Mouse (Mus musculus) lung, adult 2 months (tissue): ENCODE results near the gene Crp. TPM values are rescaled to one million over a fixed set of nuclear protein-coding genes. Genes with fewer than 3 reads are reported as not detected.

Experiments
- DNase-seq: peaks from one replicate; pipeline ENCODE4 v3.0.0; 2022
- H3K4me1 ChIP-seq: fragments of 200-500 bp; 2 replicates; pipeline ENCODE4 v1.6.1; 2011; ENCODE audit warnings: low read length; ENCODE audit not compliant: control insufficient read depth, insufficient read depth
- H3K4me3 ChIP-seq: fragments of 200-500 bp; replicated peaks from 2 replicates; pipeline ENCODE3; 2011; ENCODE audit warnings: low read depth, mild to moderate bottlenecking, control low read depth, low read length; ENCODE audit errors: extremely low read depth
- CTCF ChIP-seq: fragments of 200-500 bp; IDR thresholded peaks from 2 replicates; pipeline ENCODE4 v1.5.1; 2011; ENCODE audit warnings: mild to moderate bottlenecking, low read length, control low read depth; ENCODE audit not compliant: insufficient read depth
- POLR2A ChIP-seq: fragments of 200-500 bp; IDR thresholded peaks from 2 replicates; pipeline ENCODE4 v1.6.1; 2011; ENCODE audit warnings: low read depth, mild to moderate bottlenecking, control low read depth, low read length, borderline replicate concordance; ENCODE audit errors: extremely low read depth
- WGBS: fragments of 180-500 bp; shearing (Covaris S2); methylation state at CpG from one replicate; pipeline ENCODE4 v1.1.7; 2018; 5-methylcytosine and 5-hydroxymethylcytosine counted together
- polyA plus RNA-seq: library from polyadenylated mRNA; depleted of rRNA; stranded (reverse); fragments of >200 nt; gene quantifications from 2 replicates; pipeline ENCODE4 v1.2.3, GENCODE M21; 2012

The Crp gene
- polyA plus RNA-seq, 1 experiment, result not detected

GRCm38 (mm10) chr1:172704769-172705168, 6.9 kb downstream of the Crp start:
- 51% methylated on average over 4 of the region's 4 CpGs for WGBS
- TF ChIP-seq POLR2A, result no peak
- no peak for TF ChIP-seq CTCF
- no peaks in the 10 kb centered on the region for H3K4me1 ChIP-seq
- H3K4me3 ChIP-seq, result no peak overlapping the region
- DNase-seq, result no peak

- no peak for TF ChIP-seq CTCF
- TF ChIP-seq POLR2A, result no peak
- no peaks in the 10 kb centered on the region; the same call in 1 of the 2 replicates for H3K4me1 ChIP-seq
- DNase-seq, result no peak
- WGBS, result 94% methylated on average over 4 of the region's 4 CpGs
- no peak overlapping the region for H3K4me3 ChIP-seq
Measured at GRCm38 (mm10) chr1:172706243-172706642, 8.4 kb downstream of the Crp start.

GRCm38 (mm10) chr1:172709788-172710350, 12.0 kb downstream of the Crp start:
- TF ChIP-seq POLR2A, result no peak
- no peak for TF ChIP-seq CTCF
- no peak for DNase-seq
- 82% methylated on average over 3 of the region's 3 CpGs for WGBS
- no peaks in the 10 kb centered on the region; the same call in 1 of the 2 replicates for H3K4me1 ChIP-seq
- H3K4me3 ChIP-seq, result no peak overlapping the region

GRCm38 (mm10) chr1:172711396-172711795, 13.5 kb downstream of the Crp start:
- 19% methylated on average over 2 of the region's 2 CpGs for WGBS
- TF ChIP-seq CTCF (no peak), POLR2A (no peak)
- no peak for DNase-seq
- Histone ChIP-seq H3K4me1 (no peaks in the 10 kb centered on the region; the same call in 1 of the 2 replicates), H3K4me3 (no peak overlapping the region)

GRCm38 (mm10) chr1:172711962-172712361, 14.1 kb downstream of the Crp start:
- no peaks in the 10 kb centered on the region; the same call in 1 of the 2 replicates for H3K4me1 ChIP-seq
- TF ChIP-seq POLR2A (no peak), CTCF (no peak)
- 43% methylated on average over 4 of the region's 4 CpGs for WGBS
- no peak for DNase-seq
- H3K4me3 ChIP-seq, result no peak overlapping the region

- Histone ChIP-seq H3K4me1 (no peaks in the 10 kb centered on the region), H3K4me3 (no peak overlapping the region)
- TF ChIP-seq POLR2A, result no peak
- no peak for TF ChIP-seq CTCF
- DNase-seq, result no peak
- WGBS, result 72% methylated on average over 3 of the region's 3 CpGs
Measured at GRCm38 (mm10) chr1:172751241-172751640, 53.4 kb downstream of the Crp start.

- no peak overlapping the region for H3K4me3 ChIP-seq
- no peaks in the 10 kb centered on the region for H3K4me1 ChIP-seq
- 68% methylated on average over 7 of the region's 7 CpGs for WGBS
- no peak for DNase-seq
- no peak for TF ChIP-seq CTCF
- no peak for TF ChIP-seq POLR2A
Measured at GRCm38 (mm10) chr1:172755151-172755550, 57.3 kb downstream of the Crp start.

GRCm38 (mm10) chr1:172759525-172759924, 61.7 kb downstream of the Crp start:
- no peak for TF ChIP-seq CTCF
- TF ChIP-seq POLR2A, result no peak
- H3K4me1 ChIP-seq, result no peaks in the 10 kb centered on the region
- H3K4me3 ChIP-seq, result no peak overlapping the region
- DNase-seq, result no peak
- 79% methylated on average over 1 of the region's 1 CpGs for WGBS

- no peak for DNase-seq
- no peak for TF ChIP-seq CTCF
- TF ChIP-seq POLR2A, result no peak
- Histone ChIP-seq H3K4me1 (no peaks in the 10 kb centered on the region), H3K4me3 (no peak overlapping the region)
- 91% methylated on average over 5 of the region's 5 CpGs for WGBS
Measured at GRCm38 (mm10) chr1:172779195-172779594, 81.3 kb downstream of the Crp start.

GRCm38 (mm10) chr1:172785322-172785721, 87.5 kb downstream of the Crp start:
- 67% methylated on average over 2 of the region's 2 CpGs for WGBS
- no peak overlapping the region for H3K4me3 ChIP-seq
- DNase-seq, result no peak
- TF ChIP-seq CTCF (no peak), POLR2A (no peak)
- no peaks in the 10 kb centered on the region; the same call in 1 of the 2 replicates for H3K4me1 ChIP-seq
